Mouse (Mus musculus): ENCODE measurements at regions not wholly inside any gene's neighbourhood (a gene's known extent, or its start where the extent isn't known, plus 50 kb on each side); places are given as distances from the start of the nearest gene placed in this dataset.
"Not testable (repeated sequence)": the region's sequence is repeated elsewhere in the genome, so short reads cannot be mapped to it uniquely, and the experiment has no call there.

DNA sequence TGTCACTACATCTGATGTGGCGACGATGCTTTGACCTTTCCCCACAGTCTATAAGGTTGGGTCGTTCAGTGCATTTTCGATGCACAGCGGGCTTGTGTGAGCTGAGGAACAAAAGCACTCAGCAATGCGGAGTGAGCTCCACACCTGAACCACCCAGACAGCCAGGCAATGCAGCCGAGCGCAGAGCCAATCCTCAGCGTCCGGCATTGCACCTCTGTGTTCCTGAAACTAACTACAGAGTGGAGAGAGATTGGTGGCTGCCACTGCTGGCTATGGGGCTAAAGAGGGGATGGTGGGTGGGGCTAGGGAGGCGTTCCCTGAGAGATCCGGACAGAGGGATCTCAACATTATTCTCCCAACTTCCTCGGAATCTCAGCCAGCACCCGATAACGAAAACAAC lies 139.1 kb downstream of the Kif26a start:
- H3K4me1 ChIP-seq (ENCODE audit: control insufficient read depth, insufficient read depth, insufficient read length, low read length): peaks cover 2% of the 10 kb centered on the region; the same call in 1 of the 2 replicates
- no peak overlapping the region for H3K27ac ChIP-seq (replicated peaks; ENCODE audit: low read depth, low read length)
- no peak overlapping the region for H3K4me3 ChIP-seq (ENCODE audit: insufficient read depth, low read depth, low read length)

DNA sequence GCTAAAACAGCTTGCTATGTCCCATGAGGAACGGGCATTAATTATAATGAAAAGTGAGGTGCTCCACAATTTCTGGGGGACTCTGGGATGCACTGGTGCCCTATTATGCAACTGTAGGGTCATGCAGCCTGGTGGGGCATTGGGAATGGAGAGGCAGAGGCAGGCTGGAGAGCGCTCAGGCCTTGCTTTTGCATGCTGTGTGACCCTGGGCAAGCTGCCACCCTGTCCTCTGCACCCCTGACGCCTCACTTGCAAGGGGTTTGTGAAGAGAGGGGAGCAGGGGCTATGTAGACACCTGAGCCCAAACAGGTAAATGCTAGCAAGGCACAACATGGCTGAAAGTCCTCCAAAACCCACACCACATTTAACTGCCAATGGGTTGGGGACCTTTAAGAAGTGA lies 142.8 kb downstream of the Kif26a start:
- Histone ChIP-seq H3K4me3 (ENCODE audit: insufficient read depth, low read depth, low read length) (no peak overlapping the region), H3K4me1 (ENCODE audit: control insufficient read depth, insufficient read depth, insufficient read length, low read length) (peaks cover 2% of the 10 kb centered on the region; the same call in 1 of the 2 replicates), H3K27ac (replicated peaks; ENCODE audit: low read depth, low read length) (no peak overlapping the region)

GRCm38 (mm10) chr12:112290299-112290698 lies 144.3 kb downstream of the Kif26a start:
- no peak overlapping the region for H3K4me3 ChIP-seq (ENCODE audit: insufficient read depth, low read depth, low read length)
- H3K27ac ChIP-seq (replicated peaks; ENCODE audit: low read depth, low read length): no peak overlapping the region
- peaks cover 3% of the 10 kb centered on the region for H3K4me1 ChIP-seq (ENCODE audit: control insufficient read depth, insufficient read depth, insufficient read length, low read length)

DNA sequence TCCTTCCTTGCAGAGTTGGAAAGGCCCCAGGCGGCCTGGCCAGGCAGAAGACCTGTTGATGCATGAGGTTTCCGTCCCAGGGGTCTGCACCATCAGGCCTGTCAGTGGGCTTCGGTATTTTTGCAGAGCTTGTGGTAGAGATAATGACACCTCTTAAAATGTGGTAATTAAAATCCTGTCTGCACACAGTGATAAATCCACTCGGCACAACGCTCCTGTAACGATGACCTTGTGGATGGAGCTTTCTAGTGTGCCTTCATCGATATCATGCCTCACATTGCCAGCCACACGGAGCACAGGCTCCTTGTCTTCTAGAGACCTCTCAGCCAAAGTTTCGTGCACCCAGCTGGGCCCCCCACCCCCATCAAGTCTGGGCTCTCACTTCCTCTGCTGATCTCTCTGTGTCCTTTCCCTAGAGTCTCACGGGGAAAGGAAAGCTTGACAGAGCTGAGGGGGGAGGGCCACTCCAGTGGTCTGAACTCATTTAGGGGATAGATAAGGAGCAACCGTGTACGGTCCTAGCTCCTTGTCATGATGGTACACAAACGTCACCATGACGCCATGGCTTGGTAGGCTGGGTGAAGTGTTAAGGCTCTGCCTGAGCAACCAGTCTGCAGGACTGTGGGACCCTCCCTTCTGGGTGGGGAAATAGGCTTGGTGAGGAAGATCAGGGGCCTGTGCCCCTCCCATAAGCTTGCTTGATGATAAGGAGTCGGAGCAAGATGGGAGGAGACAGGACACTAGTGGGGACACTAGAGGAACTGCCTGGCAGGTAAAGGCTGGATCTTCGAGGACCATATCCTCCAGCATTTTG lies 145.9 kb downstream of the Kif26a start:
- Histone ChIP-seq H3K4me1 (ENCODE audit: control insufficient read depth, insufficient read depth, insufficient read length, low read length) (peaks cover 3% of the 10 kb centered on the region), H3K4me3 (ENCODE audit: insufficient read depth, low read depth, low read length) (no peak overlapping the region), H3K27ac (replicated peaks; ENCODE audit: low read depth, low read length) (no peak overlapping the region)

DNA sequence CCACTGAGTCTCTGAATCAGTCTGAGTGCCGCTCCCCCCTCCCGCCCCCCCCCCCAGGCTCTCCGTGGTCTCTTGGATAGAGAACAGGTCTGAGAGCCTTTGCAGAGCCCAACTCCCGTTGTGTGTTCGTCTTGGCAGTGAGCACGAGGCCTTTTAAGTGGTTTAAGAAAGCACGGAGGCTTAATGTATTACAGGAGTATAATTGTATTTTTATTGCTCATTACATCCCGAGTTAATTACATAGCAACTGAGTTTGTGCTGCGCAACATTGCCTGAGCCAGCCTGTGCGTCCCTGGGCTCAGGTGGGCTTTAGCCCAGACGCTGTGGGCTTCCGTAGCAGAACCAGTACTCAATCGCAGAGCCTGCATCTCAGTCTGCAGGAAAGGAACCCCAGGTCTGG lies 147.1 kb downstream of the Kif26a start:
- no peak overlapping the region for H3K4me3 ChIP-seq (ENCODE audit: insufficient read depth, low read depth, low read length)
- H3K4me1 ChIP-seq (ENCODE audit: control insufficient read depth, insufficient read depth, insufficient read length, low read length): peaks cover 3% of the 10 kb centered on the region
- H3K27ac ChIP-seq (replicated peaks; ENCODE audit: low read depth, low read length): no peak overlapping the region

DNA sequence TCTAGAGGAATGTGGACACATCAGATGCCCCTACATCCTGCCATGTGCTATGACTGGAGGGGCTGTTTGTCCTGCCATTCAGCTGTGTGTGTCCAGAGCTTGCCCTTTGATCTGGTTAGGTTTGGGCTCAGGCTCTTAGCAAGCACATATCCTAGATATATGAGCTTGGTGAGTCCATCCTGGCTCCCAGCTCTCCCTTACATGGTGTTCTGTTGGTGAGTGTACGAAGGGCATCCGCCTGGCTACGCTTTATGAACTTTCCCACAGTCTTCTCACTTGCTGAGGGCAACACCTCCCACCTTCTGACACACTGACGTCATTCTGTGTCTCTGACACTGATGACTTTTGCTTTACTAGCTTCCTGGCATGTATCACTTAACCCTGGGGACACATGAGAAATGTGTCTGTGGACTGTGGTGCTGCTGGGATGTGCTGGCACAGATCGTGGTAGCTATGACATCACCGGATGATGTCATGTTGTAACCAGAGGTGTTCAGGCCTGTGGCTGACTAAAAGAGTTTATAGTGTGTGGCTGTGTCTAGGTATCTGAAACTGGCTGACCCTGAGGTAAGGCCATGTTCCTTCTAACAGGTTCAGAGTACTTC lies 149.4 kb downstream of the Kif26a start:
- no peak overlapping the region for H3K27ac ChIP-seq (replicated peaks; ENCODE audit: low read depth, low read length)
- H3K4me1 ChIP-seq (ENCODE audit: control insufficient read depth, insufficient read depth, insufficient read length, low read length): peaks cover 2% of the 10 kb centered on the region; the same call in 1 of the 2 replicates
- no peak overlapping the region for H3K4me3 ChIP-seq (ENCODE audit: insufficient read depth, low read depth, low read length)

DNA sequence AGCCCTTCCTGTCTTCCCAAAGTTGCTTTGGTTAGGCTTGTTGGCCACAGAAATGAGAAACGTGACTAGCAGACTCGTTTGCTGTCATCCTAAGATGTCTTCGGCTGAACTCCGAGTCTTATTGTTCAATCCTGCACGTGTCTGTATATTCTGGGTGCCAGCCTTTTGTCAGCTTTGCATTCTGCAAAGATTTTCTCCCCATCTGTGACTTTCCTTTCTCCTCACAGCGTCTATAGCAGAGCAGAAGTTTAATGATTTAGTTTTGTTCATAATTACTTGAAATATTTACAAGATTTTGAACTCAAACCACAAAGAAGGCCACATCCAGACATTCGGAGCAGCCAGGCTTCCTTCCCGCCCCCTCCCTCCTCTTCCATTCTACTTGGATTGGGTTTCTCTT lies 152.5 kb downstream of the Kif26a start:
- no peak overlapping the region for H3K27ac ChIP-seq (replicated peaks; ENCODE audit: low read depth, low read length)
- H3K4me1 ChIP-seq (ENCODE audit: control insufficient read depth, insufficient read depth, insufficient read length, low read length): peaks cover 2% of the 10 kb centered on the region; the same call in 1 of the 2 replicates
- H3K4me3 ChIP-seq (ENCODE audit: insufficient read depth, low read depth, low read length): no peak overlapping the region

DNA sequence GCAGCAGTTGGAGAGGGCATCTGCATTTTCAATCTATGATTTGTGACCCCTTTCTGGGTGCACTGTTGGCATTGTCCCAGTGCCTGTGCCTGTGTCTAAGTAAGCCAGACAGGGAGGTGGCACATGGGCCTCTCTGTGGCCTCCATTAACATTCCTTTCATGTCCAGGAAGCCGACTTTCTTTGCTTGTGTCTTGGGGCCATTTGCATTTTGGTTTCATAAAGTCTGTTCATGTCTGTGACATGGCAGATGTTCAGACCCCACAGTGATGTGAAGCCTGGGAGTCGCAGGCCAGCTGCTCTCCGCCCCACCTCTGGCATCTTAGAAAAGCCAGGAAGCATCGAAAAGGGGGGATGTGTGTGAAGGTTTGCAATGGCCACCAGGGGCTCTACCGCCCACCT lies 153.1 kb downstream of the Kif26a start:
- H3K4me1 ChIP-seq (ENCODE audit: control insufficient read depth, insufficient read depth, insufficient read length, low read length): peaks cover 2% of the 10 kb centered on the region; the same call in 1 of the 2 replicates
- H3K4me3 ChIP-seq (ENCODE audit: insufficient read depth, low read depth, low read length): no peak overlapping the region

GRCm38 (mm10) chr12:112299603-112300002 lies 153.6 kb downstream of the Kif26a start:
- Histone ChIP-seq H3K27ac (replicated peaks; ENCODE audit: low read depth, low read length) (no peak overlapping the region), H3K4me1 (ENCODE audit: control insufficient read depth, insufficient read depth, insufficient read length, low read length) (peaks cover 2% of the 10 kb centered on the region; the same call in 1 of the 2 replicates), H3K4me3 (ENCODE audit: insufficient read depth, low read depth, low read length) (no peak overlapping the region)

More for the DNA sequence above, 153.1 kb downstream of the Kif26a start:
- H3K27ac ChIP-seq (replicated peaks; ENCODE audit: low read depth, low read length): no peak overlapping the region

DNA sequence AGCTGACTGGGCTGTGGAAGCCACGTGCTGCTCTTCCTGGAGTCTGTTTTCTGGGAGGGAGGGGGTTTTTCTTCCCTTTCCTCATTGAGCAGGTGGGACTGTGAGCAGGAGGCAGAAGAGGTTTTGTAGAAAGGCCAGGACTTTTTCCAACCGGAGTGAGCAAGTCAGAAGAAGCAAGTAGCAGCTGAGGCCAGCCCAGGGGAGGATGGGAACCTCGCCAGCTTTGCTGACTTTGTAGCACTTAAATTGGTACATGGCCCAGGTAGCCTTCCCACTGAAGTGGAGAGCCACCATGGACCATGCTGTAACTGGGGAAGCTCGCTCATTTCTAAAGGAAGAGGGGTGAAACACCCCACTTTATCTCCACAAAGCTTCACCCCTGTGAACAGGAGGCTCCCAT lies 154.1 kb downstream of the Kif26a start:
- Histone ChIP-seq H3K4me3 (ENCODE audit: insufficient read depth, low read depth, low read length) (no peak overlapping the region), H3K4me1 (ENCODE audit: control insufficient read depth, insufficient read depth, insufficient read length, low read length) (peaks cover 1% of the 10 kb centered on the region; the same call in 1 of the 2 replicates), H3K27ac (replicated peaks; ENCODE audit: low read depth, low read length) (no peak overlapping the region)

DNA sequence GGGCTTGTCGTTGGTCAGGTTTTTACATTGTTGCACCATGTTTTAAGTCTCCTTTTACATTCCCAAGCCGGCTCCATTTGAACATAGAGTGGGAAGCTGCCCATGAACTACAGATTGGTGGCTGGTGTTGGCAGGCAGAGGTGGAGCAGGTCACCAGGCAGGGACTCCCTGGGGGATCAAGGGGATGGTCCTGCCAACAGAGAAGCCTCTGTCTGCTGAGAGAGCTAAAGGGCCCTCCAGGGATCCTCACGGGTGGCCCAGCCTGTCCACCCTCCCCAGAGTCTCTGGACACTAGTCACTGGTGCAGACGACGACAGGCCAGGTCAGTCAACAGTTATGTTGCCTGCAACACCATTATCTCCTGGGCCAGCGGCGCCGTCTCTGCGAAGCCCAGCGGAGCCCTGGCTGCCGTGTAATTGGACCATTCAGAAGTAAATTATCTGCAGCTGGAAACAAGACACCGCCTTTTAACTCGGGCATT lies 155.4 kb downstream of the Kif26a start:
- no peaks in the 10 kb centered on the region for H3K4me1 ChIP-seq (ENCODE audit: control insufficient read depth, insufficient read depth, insufficient read length, low read length)

DNA sequence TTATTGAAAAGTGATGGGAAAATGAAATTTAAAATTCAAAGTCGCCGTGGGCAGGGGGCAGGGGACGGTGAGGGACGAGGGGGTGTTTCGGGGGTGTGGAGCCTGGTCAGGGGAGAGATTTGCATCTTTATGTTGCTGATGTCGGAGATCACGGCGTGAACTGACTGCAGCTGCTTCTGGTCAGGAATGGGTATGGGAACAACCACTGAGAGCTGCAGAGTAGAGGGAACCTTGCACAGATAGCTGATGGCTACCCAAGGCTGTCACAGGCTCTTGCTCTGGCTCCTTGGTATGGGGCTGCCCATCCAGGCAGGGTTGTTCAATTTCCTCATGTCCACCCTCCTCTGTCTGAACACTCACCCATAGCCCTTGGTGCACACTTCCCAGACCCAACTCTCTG lies 155.9 kb downstream of the Kif26a start:
- H3K4me3 ChIP-seq (ENCODE audit: insufficient read depth, low read depth, low read length): no peak overlapping the region
- no peak overlapping the region for H3K27ac ChIP-seq (replicated peaks; ENCODE audit: low read depth, low read length)
- no peaks in the 10 kb centered on the region for H3K4me1 ChIP-seq (ENCODE audit: control insufficient read depth, insufficient read depth, insufficient read length, low read length)

More for the DNA sequence above, 155.4 kb downstream of the Kif26a start:
- no peak overlapping the region for H3K4me3 ChIP-seq (ENCODE audit: insufficient read depth, low read depth, low read length)
- H3K27ac ChIP-seq (replicated peaks; ENCODE audit: low read depth, low read length): no peak overlapping the region

DNA sequence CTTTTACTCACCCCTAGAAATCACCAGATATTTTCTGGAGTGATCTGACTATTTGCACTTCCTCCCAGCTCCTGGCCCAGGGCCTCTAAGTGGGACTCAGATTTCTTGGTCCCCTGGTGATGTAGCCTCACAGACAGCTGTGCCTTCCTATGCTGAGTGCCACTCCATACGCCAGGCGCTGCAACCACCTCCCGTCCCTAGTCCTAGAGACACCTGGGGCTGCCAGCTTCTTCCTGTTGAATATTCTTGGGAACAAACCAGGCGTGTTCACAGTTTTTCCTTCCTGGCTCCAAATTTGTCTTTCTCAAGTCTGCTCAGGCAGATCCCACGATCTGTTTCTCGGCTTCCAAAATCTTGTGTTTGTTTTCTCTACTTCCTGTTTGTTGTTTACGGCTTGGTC lies 160.2 kb downstream of the Kif26a start:
- no peak overlapping the region for H3K4me3 ChIP-seq (ENCODE audit: insufficient read depth, low read depth, low read length)
- no peaks in the 10 kb centered on the region for H3K4me1 ChIP-seq (ENCODE audit: control insufficient read depth, insufficient read depth, insufficient read length, low read length)
- no peak overlapping the region for H3K27ac ChIP-seq (replicated peaks; ENCODE audit: low read depth, low read length)

DNA sequence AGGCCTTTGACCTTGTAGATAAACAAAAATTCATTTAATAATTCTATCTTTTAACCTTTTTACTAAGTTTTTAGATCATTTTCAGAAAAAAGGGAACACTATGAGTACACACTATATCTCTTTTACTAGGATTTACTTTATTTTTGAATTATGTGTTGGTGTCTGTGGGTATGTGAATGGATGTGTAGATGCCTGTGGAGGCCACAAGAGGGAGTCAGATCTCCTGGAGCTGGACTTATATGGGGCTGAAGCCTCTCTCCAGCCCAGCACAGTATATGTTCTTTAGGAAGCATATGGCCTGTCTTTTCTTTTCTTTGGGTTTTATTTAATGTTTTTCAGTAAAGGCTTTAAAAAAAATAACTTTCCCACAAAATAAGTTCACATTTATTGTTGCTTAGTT lies 162.0 kb downstream of the Kif26a start:
- Histone ChIP-seq H3K4me3 (ENCODE audit: insufficient read depth, low read depth, low read length) (no peak overlapping the region), H3K27ac (replicated peaks; ENCODE audit: low read depth, low read length) (no peak overlapping the region)

GRCm38 (mm10) chr12:112309096-112309495 lies 163.1 kb downstream of the Kif26a start:
- H3K27ac ChIP-seq (replicated peaks; ENCODE audit: low read depth, low read length); H3K4me3 ChIP-seq (ENCODE audit: insufficient read depth, low read depth, low read length); H3K4me1 ChIP-seq (ENCODE audit: control insufficient read depth, insufficient read depth, insufficient read length, low read length): not testable (repeated sequence)

More for the DNA sequence above, 162.0 kb downstream of the Kif26a start:
- H3K4me1 ChIP-seq (ENCODE audit: control insufficient read depth, insufficient read depth, insufficient read length, low read length): no peaks in the 10 kb centered on the region

DNA sequence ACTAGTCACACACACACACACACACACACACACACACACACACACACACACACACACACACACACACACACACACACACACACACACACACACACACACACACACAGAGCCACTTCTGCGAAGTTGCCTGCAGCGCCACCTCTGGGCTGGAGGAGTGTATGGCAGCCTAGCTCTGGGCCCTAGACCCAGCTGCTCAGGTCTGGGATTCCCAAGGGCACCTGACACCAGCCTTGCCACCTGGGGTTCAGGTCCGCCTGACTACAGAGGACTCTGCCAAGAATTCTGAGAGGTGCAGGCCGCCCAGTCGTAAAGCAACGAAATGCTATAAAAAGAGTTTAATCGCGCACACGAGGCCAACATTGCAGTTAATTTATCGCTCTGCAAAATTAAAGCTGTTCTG lies 163.8 kb downstream of the Kif26a start:
- Histone ChIP-seq H3K27ac (replicated peaks; ENCODE audit: low read depth, low read length) (no peak overlapping the region), H3K4me3 (ENCODE audit: insufficient read depth, low read depth, low read length) (no peak overlapping the region), H3K4me1 (ENCODE audit: control insufficient read depth, insufficient read depth, insufficient read length, low read length) (no peaks in the 10 kb centered on the region)
